Mouse (Mus musculus): Measurements from ENCODE around the gene Cd160. TPM values are rescaled to one million over a fixed set of nuclear protein-coding genes. Genes with fewer than 3 reads are reported as not detected.
A peak's percentile ranks its signal among the peaks of the same experiment; 100 is the strongest.

Cd160 gene
- polyA plus RNA-seq (2015; fragmentation: Nextera tagmentation; extraction: Ambion mirVana) = 0.19 and 0.22 TPM in 2 replicates

DNA sequence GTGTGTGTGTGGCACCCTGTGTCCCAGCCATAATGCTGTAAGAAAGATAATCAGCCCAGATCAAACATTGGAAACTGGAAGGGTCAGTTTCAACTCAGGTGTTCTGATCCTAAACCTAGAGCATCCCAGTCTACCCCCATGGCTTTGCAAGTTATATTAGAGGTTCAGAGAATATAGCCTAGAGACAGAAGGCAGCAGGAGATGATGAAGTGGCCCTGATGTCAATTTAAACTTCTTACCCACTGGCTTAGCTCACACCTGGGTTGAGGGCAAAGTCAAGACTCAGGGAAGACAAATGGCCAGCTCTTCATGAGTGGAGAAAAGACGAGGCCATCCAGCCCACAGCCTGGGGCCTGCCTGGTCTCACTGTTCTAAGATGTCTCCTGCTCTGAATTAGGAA is at the start of gene Cd160, which contains the start of gene Pdzk1:
Gene Cd160, minus strand, starts transcription at position 368 of the 400 bp plus-strand sequence.
Gene Pdzk1, plus strand, starts transcription at position 301 of the 400 bp plus-strand sequence.
- no peaks in the 10 kb centered on the region for H3K36me3 ChIP-seq (replicated peaks)
- H3K9ac ChIP-seq = no peak within 1 kb of the TSS
- WGBS = 86% methylated on average over 1 of the region's 1 CpGs
- no peak for ATAC-seq (replicated peaks)
- H3K4me3 ChIP-seq = no peak within 1 kb of the TSS
- H3K27me3 ChIP-seq (replicated peaks) = no peaks in the 10 kb centered on the region
- peak within 1 kb of the TSS; percentile 48; the same call in 1 of the 2 replicates for H3K27ac ChIP-seq
- H3K9me3 ChIP-seq = no peaks in the 10 kb centered on the region
- H3K4me2 ChIP-seq = peak within 1 kb of the TSS; percentile 2; the same call in 1 of the 2 replicates
- peaks cover 7% of the 10 kb centered on the region; the same call in 1 of the 2 replicates for H3K4me1 ChIP-seq

DNA sequence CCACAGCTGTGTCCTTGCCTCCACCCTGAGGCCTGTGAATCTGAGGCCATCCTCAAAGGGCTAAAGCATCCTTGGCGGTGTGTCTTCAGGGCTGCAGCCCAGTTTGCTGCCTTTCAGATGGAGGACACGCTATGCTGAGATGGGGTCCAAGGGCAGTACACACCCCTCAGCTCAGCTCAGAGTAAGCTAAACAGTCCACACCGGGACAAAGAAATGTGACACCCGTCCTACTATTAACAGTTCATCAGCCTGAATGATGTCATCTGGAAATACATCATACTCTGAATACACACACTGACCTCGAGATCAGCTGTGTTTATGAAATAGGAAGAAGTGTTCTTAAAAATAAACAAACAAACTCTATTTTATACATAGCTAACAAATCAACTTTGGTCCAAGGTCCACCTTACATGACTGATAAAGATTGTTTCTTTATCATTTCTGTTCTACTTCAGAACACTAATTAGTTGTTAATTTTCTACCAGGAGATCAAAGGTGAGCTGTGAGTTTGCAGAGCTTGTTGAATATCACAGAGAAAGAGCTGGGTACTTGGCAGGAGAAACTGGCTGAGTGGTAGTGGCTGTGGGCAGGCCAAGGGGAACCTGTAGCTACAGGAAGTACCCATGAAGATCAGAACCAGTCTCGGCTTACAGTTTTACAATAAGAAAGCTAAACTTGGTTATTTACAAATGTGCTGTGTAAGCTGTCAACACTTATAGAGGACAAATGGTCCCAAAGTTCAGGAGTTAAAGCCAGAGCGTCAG is 45.8 kb upstream of the Cd160 start:
- no peak overlapping the region for H3K4me3 ChIP-seq
- no peaks in the 10 kb centered on the region for H3K4me1 ChIP-seq
- no peaks in the 10 kb centered on the region for H3K27me3 ChIP-seq (replicated peaks)
- no peak overlapping the region for H3K4me2 ChIP-seq
- ATAC-seq (replicated peaks) = no peak
- peaks cover 37% of the 10 kb centered on the region for H3K36me3 ChIP-seq (replicated peaks)
- H3K9me3 ChIP-seq = no peaks in the 10 kb centered on the region
- no peak overlapping the region for H3K9ac ChIP-seq
- H3K27ac ChIP-seq = no peak overlapping the region
- WGBS = 89% methylated on average over 7 of the region's 7 CpGs

DNA sequence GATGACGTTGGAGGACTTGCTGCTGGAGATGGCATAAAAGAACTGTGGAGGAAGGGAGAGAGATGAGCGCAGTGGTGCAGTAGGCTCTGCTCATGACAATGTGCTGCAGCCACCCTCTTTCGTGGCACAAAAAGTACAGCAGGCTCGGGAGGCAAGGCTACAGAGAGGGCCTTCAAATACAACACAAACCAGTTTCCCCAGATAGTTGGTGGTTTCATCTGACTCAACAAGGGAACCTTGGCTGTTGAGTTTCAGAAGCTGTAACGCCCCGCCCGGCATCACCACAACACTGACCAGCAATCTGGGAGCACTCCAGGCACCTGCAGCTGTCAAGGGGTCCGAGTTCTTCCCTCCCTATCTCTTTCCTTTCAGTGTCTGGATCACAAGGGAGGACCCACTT is 43.4 kb upstream of the Cd160 start:
- no peak overlapping the region for H3K4me3 ChIP-seq
- no peak for ATAC-seq (replicated peaks)
- H3K4me1 ChIP-seq = no peaks in the 10 kb centered on the region
- no peak overlapping the region for H3K4me2 ChIP-seq
- peaks cover 41% of the 10 kb centered on the region for H3K36me3 ChIP-seq (replicated peaks)
- H3K9me3 ChIP-seq = no peaks in the 10 kb centered on the region
- whole genome bisulfite sequencing = 96% methylated on average over 8 of the region's 8 CpGs
- H3K27ac ChIP-seq = no peak overlapping the region
- H3K27me3 ChIP-seq (replicated peaks) = no peaks in the 10 kb centered on the region
- H3K9ac ChIP-seq = no peak overlapping the region

DNA sequence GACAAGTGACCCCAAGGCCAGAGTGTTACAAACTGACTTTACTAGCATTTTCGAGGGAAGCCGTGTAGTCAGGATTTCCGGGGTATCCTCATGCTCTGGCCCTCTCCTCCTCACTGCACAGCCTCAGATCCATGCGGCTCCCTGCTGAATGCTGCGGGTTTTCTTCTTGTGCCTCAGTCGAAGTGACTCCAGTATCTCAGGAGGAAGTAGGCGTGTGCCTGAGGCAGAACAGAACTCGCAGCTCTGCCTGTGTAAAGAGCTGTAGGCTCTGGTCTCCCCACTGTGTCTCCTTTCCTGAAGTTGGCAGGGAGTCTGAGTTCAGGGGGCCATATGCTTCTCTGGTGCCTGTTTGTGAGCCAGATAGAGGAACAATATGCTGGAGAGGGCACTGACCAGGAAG is 41.9 kb upstream of the Cd160 start:
- no peak overlapping the region for H3K9ac ChIP-seq
- H3K4me2 ChIP-seq = no peak overlapping the region
- H3K9me3 ChIP-seq = no peaks in the 10 kb centered on the region
- H3K27me3 ChIP-seq (replicated peaks) = no peaks in the 10 kb centered on the region
- WGBS = 90% methylated on average over 8 of the region's 8 CpGs
- H3K27ac ChIP-seq = no peak overlapping the region
- ATAC-seq (replicated peaks) = no peak
- H3K36me3 ChIP-seq (replicated peaks) = peaks cover 41% of the 10 kb centered on the region
- H3K4me1 ChIP-seq = no peaks in the 10 kb centered on the region
- H3K4me3 ChIP-seq = no peak overlapping the region

DNA sequence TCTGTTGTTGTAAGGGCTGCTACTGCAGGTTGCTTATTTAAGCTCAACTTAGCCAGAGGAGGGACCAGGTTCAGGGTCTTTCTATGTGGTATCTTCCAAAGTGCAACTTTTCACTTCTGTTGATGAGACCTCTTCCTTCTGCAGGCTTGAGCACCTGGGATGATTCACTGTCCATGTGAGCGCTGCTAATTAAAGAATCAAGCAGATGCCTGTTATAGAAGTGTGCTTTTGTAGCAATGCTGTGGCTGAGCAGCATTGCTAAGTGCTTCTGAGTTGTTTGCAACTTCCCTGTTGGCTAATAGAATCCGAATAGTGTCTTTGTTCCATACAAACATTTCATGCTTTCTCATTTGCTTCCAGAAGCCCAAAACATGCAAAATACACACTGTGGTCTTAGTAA is 41.1 kb upstream of the Cd160 start:
- no peak overlapping the region for H3K4me3 ChIP-seq
- no peaks in the 10 kb centered on the region for H3K4me1 ChIP-seq
- no peak overlapping the region for H3K4me2 ChIP-seq
- no peak for ATAC-seq (replicated peaks)
- no peak overlapping the region for H3K9ac ChIP-seq
- H3K27me3 ChIP-seq (replicated peaks) = no peaks in the 10 kb centered on the region
- no peak overlapping the region for H3K27ac ChIP-seq
- H3K36me3 ChIP-seq (replicated peaks) = peaks cover 41% of the 10 kb centered on the region
- no peaks in the 10 kb centered on the region for H3K9me3 ChIP-seq
- WGBS = 98% methylated on average over 2 of the region's 2 CpGs

DNA sequence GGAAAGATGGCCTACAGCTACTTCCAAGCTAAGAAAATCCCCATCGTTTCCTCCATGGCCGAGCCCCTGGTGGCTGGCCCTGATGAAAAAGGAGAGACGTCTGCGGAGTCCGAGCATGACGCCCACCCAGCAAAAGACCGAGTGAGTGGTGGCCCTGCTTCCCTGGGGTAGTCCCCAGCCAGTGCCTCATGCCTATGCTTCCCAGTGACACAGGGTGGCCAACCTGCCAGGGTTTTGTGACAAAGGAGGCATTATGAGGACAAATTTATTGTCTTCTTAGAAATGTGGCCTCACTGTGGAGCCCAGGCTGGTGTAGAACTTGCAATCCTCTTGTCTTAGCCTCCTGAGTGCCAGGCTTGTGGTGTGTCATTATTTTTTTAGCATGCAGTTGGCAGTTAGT is 39.9 kb upstream of the Cd160 start:
- no peaks in the 10 kb centered on the region for H3K9me3 ChIP-seq
- no peak overlapping the region for H3K4me3 ChIP-seq
- H3K27me3 ChIP-seq (replicated peaks) = no peaks in the 10 kb centered on the region
- H3K4me1 ChIP-seq = no peaks in the 10 kb centered on the region
- no peak overlapping the region for H3K4me2 ChIP-seq
- 91% methylated on average over 7 of the region's 7 CpGs for WGBS
- ATAC-seq (replicated peaks) = no peak
- peaks cover 36% of the 10 kb centered on the region for H3K36me3 ChIP-seq (replicated peaks)
- H3K9ac ChIP-seq = no peak overlapping the region
- no peak overlapping the region for H3K27ac ChIP-seq

DNA sequence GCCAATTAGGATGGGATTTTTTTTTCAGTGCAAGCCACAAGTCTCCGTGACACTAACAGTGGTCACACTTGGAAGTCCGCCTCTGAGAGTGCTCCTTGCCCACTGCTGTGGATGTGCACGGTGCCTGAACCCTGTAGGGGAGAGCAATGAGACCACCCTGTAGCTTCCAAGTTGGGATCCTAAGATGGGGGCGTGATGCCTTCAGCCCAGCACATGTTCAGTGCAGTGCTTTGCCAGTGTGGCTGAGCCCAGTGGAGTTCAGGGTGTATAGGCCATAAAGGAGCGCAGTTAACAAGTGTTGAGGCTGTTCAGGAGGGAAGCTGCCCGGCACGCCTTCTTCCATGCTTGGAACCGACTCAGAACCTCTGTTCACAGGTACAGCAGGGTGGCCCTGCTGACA is 39.4 kb upstream of the Cd160 start:
- no peaks in the 10 kb centered on the region for H3K9me3 ChIP-seq

DNA sequence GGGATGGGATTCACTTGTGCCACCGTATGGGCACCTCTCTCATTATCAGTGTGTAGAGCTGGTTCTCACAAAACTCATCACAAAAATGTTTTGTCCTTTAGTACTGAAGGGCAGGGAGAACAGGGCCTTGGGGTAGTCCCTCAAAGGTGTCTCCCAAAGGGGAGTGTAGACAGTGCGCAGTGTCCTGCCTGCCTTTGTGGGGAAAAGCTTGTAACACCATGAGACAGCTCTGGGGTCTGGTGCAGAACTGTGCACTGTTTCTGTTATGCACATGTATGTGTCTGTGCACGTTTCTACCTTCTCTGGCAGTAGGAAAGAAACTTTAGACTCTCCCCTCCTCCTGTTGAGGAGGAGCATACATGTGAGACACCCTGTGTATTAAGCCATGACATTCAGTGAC is 38.7 kb upstream of the Cd160 start:
- ATAC-seq (replicated peaks) = no peak

More for the DNA sequence above, 39.4 kb upstream of the Cd160 start:
- no peak overlapping the region for H3K4me3 ChIP-seq
- peaks cover 31% of the 10 kb centered on the region for H3K36me3 ChIP-seq (replicated peaks)
- no peak overlapping the region for H3K4me2 ChIP-seq
- no peaks in the 10 kb centered on the region for H3K27me3 ChIP-seq (replicated peaks)
- H3K4me1 ChIP-seq = no peaks in the 10 kb centered on the region
- H3K27ac ChIP-seq = no peak overlapping the region
- 97% methylated on average over 8 of the region's 8 CpGs for WGBS
- no peak for ATAC-seq (replicated peaks)
- no peak overlapping the region for H3K9ac ChIP-seq

DNA sequence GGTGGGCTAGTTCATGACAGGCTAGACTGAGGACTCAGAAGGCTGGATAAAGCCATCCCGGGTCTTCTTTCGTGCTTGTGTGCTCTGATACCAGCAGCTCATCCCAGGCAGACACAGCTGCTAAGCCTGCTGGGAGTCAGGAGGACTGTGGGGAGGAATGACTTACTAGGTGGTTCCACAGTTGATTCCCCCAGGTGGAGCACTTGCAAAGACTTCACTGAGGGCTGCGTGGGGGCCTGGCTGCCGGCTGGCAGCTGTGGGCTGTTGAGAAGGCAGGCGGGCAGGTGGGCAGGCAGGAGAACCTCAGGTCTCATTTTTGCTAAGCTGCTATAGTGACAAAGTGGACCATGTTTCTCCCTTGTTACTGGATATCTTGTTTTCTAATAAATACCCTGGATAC is 31.3 kb upstream of the Cd160 start:
- H3K9me3 ChIP-seq = no peaks in the 10 kb centered on the region
- no peak overlapping the region for H3K9ac ChIP-seq
- no peaks in the 10 kb centered on the region for H3K27me3 ChIP-seq (replicated peaks)
- H3K4me2 ChIP-seq = no peak overlapping the region
- 92% methylated on average over 5 of the region's 5 CpGs for WGBS
- no peaks in the 10 kb centered on the region for H3K4me1 ChIP-seq
- H3K36me3 ChIP-seq (replicated peaks) = no peaks in the 10 kb centered on the region
- H3K4me3 ChIP-seq = no peak overlapping the region
- no peak for ATAC-seq (replicated peaks)
- H3K27ac ChIP-seq = no peak overlapping the region

More for the DNA sequence above, 38.7 kb upstream of the Cd160 start:
- no peak overlapping the region for H3K4me2 ChIP-seq
- H3K9ac ChIP-seq = no peak overlapping the region
- no peak overlapping the region for H3K4me3 ChIP-seq
- H3K27me3 ChIP-seq (replicated peaks) = no peaks in the 10 kb centered on the region
- 97% methylated on average over 3 of the region's 3 CpGs for WGBS
- H3K27ac ChIP-seq = no peak overlapping the region
- H3K4me1 ChIP-seq = no peaks in the 10 kb centered on the region
- H3K36me3 ChIP-seq (replicated peaks) = peaks cover 30% of the 10 kb centered on the region
- H3K9me3 ChIP-seq = no peaks in the 10 kb centered on the region

DNA sequence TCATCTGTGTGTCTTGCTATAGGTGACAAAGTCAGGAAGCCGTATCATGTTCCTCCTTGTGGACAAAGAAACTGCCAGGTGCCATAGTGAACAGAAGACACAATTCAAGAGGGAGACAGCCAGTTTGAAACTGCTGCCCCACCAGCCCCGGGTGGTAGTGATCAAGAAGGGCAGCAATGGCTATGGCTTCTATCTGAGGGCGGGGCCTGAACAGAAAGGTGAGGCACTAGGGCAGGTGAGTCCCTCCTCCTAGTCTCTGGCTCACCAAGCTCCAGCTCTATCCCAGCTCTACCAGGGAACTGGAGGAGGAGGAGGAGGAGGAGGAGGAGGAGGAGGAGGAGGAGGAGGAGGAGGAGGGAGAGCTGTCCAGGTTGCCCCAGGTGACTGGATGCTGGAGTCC is 26.7 kb upstream of the Cd160 start:
- 74% methylated on average over 3 of the region's 3 CpGs for WGBS
- Histone ChIP-seq H3K9ac (no peak overlapping the region), H3K27ac (no peak overlapping the region), H3K9me3 (no peaks in the 10 kb centered on the region), H3K27me3 (replicated peaks) (no peaks in the 10 kb centered on the region), H3K4me1 (no peaks in the 10 kb centered on the region), H3K4me2 (no peak overlapping the region), H3K4me3 (no peak overlapping the region), H3K36me3 (replicated peaks) (no peaks in the 10 kb centered on the region)
- ATAC-seq (replicated peaks) = no peak

DNA sequence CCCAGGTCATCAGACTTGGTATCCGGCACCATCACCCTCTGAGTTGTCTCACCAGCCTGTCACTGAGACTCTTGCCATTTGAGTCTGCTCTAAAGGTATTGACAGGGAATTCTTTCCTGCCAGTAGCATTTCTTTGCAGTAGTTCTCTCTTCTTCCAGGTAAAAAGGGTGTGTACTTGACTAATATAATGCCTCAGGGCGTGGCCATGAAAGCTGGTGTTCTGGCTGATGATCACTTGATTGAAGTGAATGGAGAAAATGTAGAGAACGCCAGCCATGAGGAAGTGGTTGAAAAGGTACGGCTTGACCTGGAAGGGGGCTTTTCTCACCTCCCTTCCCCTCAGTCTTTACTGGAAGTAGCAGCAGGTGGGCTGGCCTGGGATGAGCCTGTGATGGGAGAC is 25.2 kb upstream of the Cd160 start:
- Histone ChIP-seq H3K4me2 (no peak overlapping the region), H3K36me3 (replicated peaks) (no peaks in the 10 kb centered on the region), H3K4me3 (no peak overlapping the region), H3K27ac (no peak overlapping the region), H3K9ac (no peak overlapping the region), H3K9me3 (no peaks in the 10 kb centered on the region), H3K27me3 (replicated peaks) (no peaks in the 10 kb centered on the region), H3K4me1 (no peaks in the 10 kb centered on the region)
- WGBS = 92% methylated on average over 4 of the region's 4 CpGs
- ATAC-seq (replicated peaks) = no peak

DNA sequence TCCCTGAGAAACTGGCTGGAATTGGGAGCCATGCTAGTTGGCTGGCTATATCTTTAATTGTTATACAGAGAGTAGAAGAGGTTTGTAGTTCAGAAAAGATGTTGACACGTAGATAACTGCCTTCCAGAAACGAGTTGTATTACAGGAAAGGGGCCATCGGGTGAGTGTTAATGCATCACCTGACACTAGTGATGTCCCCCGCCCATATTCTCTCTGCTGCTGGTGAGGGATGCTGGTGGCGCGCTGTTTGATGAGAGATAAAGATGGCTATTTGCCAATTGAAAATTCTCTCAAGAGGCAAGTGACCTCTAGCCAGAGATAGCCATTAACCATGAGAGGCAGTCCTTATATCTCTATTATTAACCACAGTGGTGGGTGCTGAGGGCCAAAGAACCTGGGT is 23.4 kb upstream of the Cd160 start:
- H3K36me3 ChIP-seq (replicated peaks) = no peaks in the 10 kb centered on the region
- no peaks in the 10 kb centered on the region for H3K4me1 ChIP-seq
- H3K27me3 ChIP-seq (replicated peaks) = no peaks in the 10 kb centered on the region
- H3K27ac ChIP-seq = no peak overlapping the region
- no peak overlapping the region for H3K9ac ChIP-seq
- 87% methylated on average over 6 of the region's 6 CpGs for WGBS
- no peak overlapping the region for H3K4me3 ChIP-seq
- no peaks in the 10 kb centered on the region for H3K9me3 ChIP-seq
- no peak overlapping the region for H3K4me2 ChIP-seq
- no peak for ATAC-seq (replicated peaks)

DNA sequence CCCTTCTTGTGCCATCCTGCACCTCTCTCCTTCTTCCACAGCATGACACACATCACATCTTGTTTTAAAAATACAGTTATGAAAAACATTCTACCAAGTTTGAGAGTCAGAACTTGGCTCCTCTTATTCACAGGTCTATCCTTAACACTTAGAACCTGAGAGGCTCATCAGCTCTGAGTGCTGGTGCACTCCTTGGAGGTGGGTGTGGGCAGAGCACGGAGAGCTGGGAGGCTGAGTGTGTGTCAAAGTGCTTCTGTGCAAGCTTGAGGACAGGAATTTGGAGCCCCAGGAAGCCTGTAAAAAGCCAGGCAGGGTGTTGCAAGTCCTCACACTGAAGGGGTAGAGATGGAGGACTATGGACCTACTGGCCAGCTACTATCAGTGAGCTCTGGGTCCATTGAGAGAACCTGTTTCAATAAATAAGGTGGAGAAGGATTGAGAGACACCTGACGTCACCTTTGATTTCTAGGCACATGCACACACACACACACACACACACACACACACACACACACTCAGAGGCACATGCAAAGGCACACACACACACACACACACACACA is 20.1 kb upstream of the Cd160 start:
- no peak overlapping the region for H3K27ac ChIP-seq
- no peak overlapping the region for H3K4me2 ChIP-seq
- no peaks in the 10 kb centered on the region for H3K4me1 ChIP-seq
- H3K9ac ChIP-seq = no peak overlapping the region
- 86% methylated on average over 2 of the region's 2 CpGs for WGBS
- no peaks in the 10 kb centered on the region for H3K36me3 ChIP-seq (replicated peaks)
- H3K9me3 ChIP-seq = no peaks in the 10 kb centered on the region
- H3K4me3 ChIP-seq = no peak overlapping the region
- no peaks in the 10 kb centered on the region for H3K27me3 ChIP-seq (replicated peaks)
- ATAC-seq (replicated peaks) = no peak

All from midbrain, embryonic 15.5 days (tissue).